Mouse (Mus musculus) heart, postnatal 25 days (tissue): Measurements from ENCODE around the gene Fgfr2. TPM values are rescaled to one million over a fixed set of nuclear protein-coding genes. Genes with fewer than 3 reads are reported as not detected.

Experiments
- DNase-seq: peaks from one replicate; pipeline ENCODE4 v3.0.0; 2022; ENCODE audit warnings: low spot score
- intact Hi-C: fragments of 180-260 bp; cut with DNase I; formaldehyde crosslinking; loops from one replicate; pipeline ENCODE4 v1.15.1; 2025
- total RNA-seq, 2 experiments: library from RNA; stranded (reverse); gene quantifications; 2 replicates each; pipeline ENCODE4 v1.2.3; 2021

Gene Fgfr2
- total RNA-seq, 2 experiments from 2014 or later: 1.7 to 1.8 TPM

- intact Hi-C loops: loop anchor here (5.0 kb wide), 1 partner anchor 37 kb away; no protein-coding TSS in a partner anchor
- DNase-seq: no peak
Measured at GRCm38 (mm10) chr7:132814089-132814450, 309.1 kb downstream of the Fgfr2 start.

- peak; percentile 61 for DNase-seq
- intact Hi-C loops: loop anchor here (2.0 to 5.0 kb wide), 3 partner anchors 27 to 39 kb away; partner anchors contain the start of gene Eef1akmt2
Measured at GRCm38 (mm10) chr7:132813416-132814088, 309.6 kb downstream of the Fgfr2 start, which contains the start of gene Fam53b. Fam53b (minus strand) TSS chr7:132813886.

GRCm38 (mm10) chr7:132812619-132813415 is 310.3 kb downstream of the Fgfr2 start:
- DNase-seq: no peak
- intact Hi-C loops: loop anchor here (1.0 to 5.0 kb wide), 4 partner anchors 26 to 157 kb away; partner anchors contain the start of gene Eef1akmt2

GRCm38 (mm10) chr7:132811716-132812618 is 311.2 kb downstream of the Fgfr2 start:
- intact Hi-C loops: loop anchor here (1.0 to 5.0 kb wide), 6 partner anchors 25 to 156 kb away; partner anchors contain the start of gene Eef1akmt2
- no peak for DNase-seq

- intact Hi-C loops: loop anchor here (2.0 to 5.0 kb wide), 3 partner anchors 34 to 138 kb away; no protein-coding TSS in a partner anchor
- DNase-seq: peak; percentile 75
Measured at GRCm38 (mm10) chr7:132810879-132811278, 312.3 kb downstream of the Fgfr2 start.

- intact Hi-C loops: loop anchor here (2.0 to 5.0 kb wide), 3 partner anchors 33 to 138 kb away; no protein-coding TSS in a partner anchor
- peak; percentile 59 for DNase-seq
Measured at GRCm38 (mm10) chr7:132810368-132810767, 312.8 kb downstream of the Fgfr2 start.

GRCm38 (mm10) chr7:132809721-132810120 is 313.4 kb downstream of the Fgfr2 start:
- intact Hi-C loops: loop anchor here (2.0 to 5.0 kb wide), 3 partner anchors 32 to 137 kb away; no protein-coding TSS in a partner anchor
- no peak for DNase-seq

GRCm38 (mm10) chr7:132808841-132809682 is 314.1 kb downstream of the Fgfr2 start:
- no peak for DNase-seq
- intact Hi-C loops: no loop called here

GRCm38 (mm10) chr7:132808051-132808796 is 314.9 kb downstream of the Fgfr2 start:
- intact Hi-C loops: no loop called here
- no peak for DNase-seq

GRCm38 (mm10) chr7:132806926-132807857 is 316.0 kb downstream of the Fgfr2 start:
- DNase-seq: no peak
- intact Hi-C loops: no loop called here

- no peak for DNase-seq
- intact Hi-C loops: no loop called here
Measured at GRCm38 (mm10) chr7:132806286-132806685, 316.9 kb downstream of the Fgfr2 start.

GRCm38 (mm10) chr7:132804951-132805350 is 318.2 kb downstream of the Fgfr2 start:
- no peak for DNase-seq
- intact Hi-C loops: no loop called here

GRCm38 (mm10) chr7:132804461-132804860 is 318.7 kb downstream of the Fgfr2 start:
- DNase-seq: no peak
- intact Hi-C loops: no loop called here

- intact Hi-C loops: no loop called here
- no peak for DNase-seq
Measured at GRCm38 (mm10) chr7:132803962-132804361, 319.2 kb downstream of the Fgfr2 start.

GRCm38 (mm10) chr7:132803336-132803735 is 319.8 kb downstream of the Fgfr2 start:
- intact Hi-C loops: no loop called here
- DNase-seq: no peak

GRCm38 (mm10) chr7:132802691-132803090 is 320.5 kb downstream of the Fgfr2 start:
- intact Hi-C loops: no loop called here
- no peak for DNase-seq

- no peak for DNase-seq
- intact Hi-C loops: no loop called here
Measured at GRCm38 (mm10) chr7:132802066-132802465, 321.1 kb downstream of the Fgfr2 start.
